Mouse (Mus musculus) myocyte (in vitro differentiated cells): ENCODE measurements at regions not wholly inside any gene's neighbourhood (a gene's known extent, or its start where the extent isn't known, plus 50 kb on each side); places are given as distances from the start of the nearest gene placed in this dataset.

ENCODE experiments used
- MAX ChIP-seq: IDR thresholded peaks from one replicate; pipeline ENCODE4 v1.6.1; 2011; ENCODE audit warnings: low read depth, mild to moderate bottlenecking, control low read depth
- MYOD1 ChIP-seq, 3 experiments: IDR thresholded peaks; one replicate each; pipeline ENCODE4 v1.6.1; 2011; ENCODE audit warnings: control low read depth in 2 of 3, low read depth in 2 of 3, mild to moderate bottlenecking in 2 of 3, moderate library complexity in 1 of 3; ENCODE audit not compliant: insufficient read length in 2 of 3, control insufficient read depth in 1 of 3
- MYOG ChIP-seq, 3 experiments: IDR thresholded peaks; one replicate each; pipeline ENCODE4 v1.6.1; 2011; ENCODE audit warnings: control low read depth in 2 of 3, low read depth in 2 of 3, mild to moderate bottlenecking in 2 of 3; ENCODE audit not compliant: insufficient read length in 2 of 3, control insufficient read depth in 1 of 3, insufficient read depth in 1 of 3
- POLR2A ChIP-seq: IDR thresholded peaks from one replicate; pipeline ENCODE4 v1.6.1; 2011; ENCODE audit warnings: low read depth, mild to moderate bottlenecking, control low read depth, moderate library complexity; ENCODE audit not compliant: insufficient read length
- POLR2AphosphoS2 ChIP-seq: IDR thresholded peaks from one replicate; pipeline ENCODE4 v1.6.1; 2011; ENCODE audit warnings: low read depth, control low read depth; ENCODE audit not compliant: insufficient read length
- REST ChIP-seq: IDR thresholded peaks from one replicate; pipeline ENCODE4 v1.6.1; 2011; ENCODE audit warnings: mild to moderate bottlenecking, control low read depth, moderate library complexity; ENCODE audit not compliant: insufficient read depth, insufficient read length
- TCF12 ChIP-seq: IDR thresholded peaks from one replicate; pipeline ENCODE4 v1.6.1; 2011; ENCODE audit warnings: mild to moderate bottlenecking, control low read depth; ENCODE audit not compliant: poor library complexity, insufficient read depth, severe bottlenecking
- USF1 ChIP-seq: IDR thresholded peaks from one replicate; pipeline ENCODE4 v1.6.1; 2011; ENCODE audit warnings: low read depth, mild to moderate bottlenecking, control low read depth, moderate library complexity

GRCm38 (mm10) chr10:16030802-16031201 is 1312.8 kb upstream of the Gje1 start:
- TF ChIP-seq POLR2A (no peak), POLR2AphosphoS2 (no peak), MYOG (IDR thresholded peaks at IDR 0.05; ENCODE audit: control insufficient read depth in 1 of 3, insufficient read depth in 1 of 3, insufficient read length in 2 of 3, low read depth in 2 of 3) (no peak), MAX (no peak), TCF12 (no peak), USF1 (no peak), MYOD1 (IDR thresholded peaks at IDR 0.05; ENCODE audit: control insufficient read depth in 1 of 3, insufficient read length in 2 of 3, low read depth in 2 of 3) (no peak), REST (no peak)
